Mouse (Mus musculus) heart, embryonic 14.5 days (tissue): ENCODE measurements around the gene Mllt6. TPM values are rescaled to one million over a fixed set of nuclear protein-coding genes. Genes with fewer than 3 reads are reported as not detected.
"Not testable (repeated sequence)": the region's sequence is repeated elsewhere in the genome, so short reads cannot be mapped to it uniquely, and the experiment has no call there.

Experiments used
- ATAC-seq: fragments of 200-750 bp; cut with Nextera tagmentation; 2 replicates; pipeline ENCODE4 v1.8.0; 2017; ENCODE audit warnings: low read depth, moderate TSS enrichment; ENCODE audit not compliant: insufficient number of reproducible peaks, insufficient read depth, low FRiP score
- H3K27ac ChIP-seq, 2 experiments: fragments of 200-500 bp in 1 of 2; fragments of 300-500 bp in 1 of 2; sonication (generic) in 1 of 2; replicated peaks in 1 of 2; 2 replicates each; pipeline ENCODE4 v1.5.1; 2012 to 2014; ENCODE audit warnings: low read depth in 2 of 2, low read length in 2 of 2, control low read depth in 1 of 2, mild to moderate bottlenecking in 1 of 2, mixed read lengths in 1 of 2; ENCODE audit not compliant: control insufficient read depth in 1 of 2, insufficient read depth in 1 of 2
- H3K27me3 ChIP-seq: fragments of 300-500 bp; sonication (generic); 2 replicates; pipeline ENCODE4 v1.6.1; 2014; ENCODE audit warnings: mild to moderate bottlenecking, low read length, control low read depth; ENCODE audit not compliant: control insufficient read depth, insufficient read depth
- H3K36me3 ChIP-seq: fragments of 300-500 bp; sonication (generic); 2 replicates; pipeline ENCODE4 v1.6.1; 2014; ENCODE audit warnings: mild to moderate bottlenecking, control low read depth, low read length, mixed read lengths; ENCODE audit not compliant: control insufficient read depth, insufficient read depth
- H3K4me1 ChIP-seq, 2 experiments: fragments of 200-500 bp in 1 of 2; fragments of 300-500 bp in 1 of 2; sonication (generic) in 1 of 2; 2 replicates each; pipeline ENCODE4 v1.6.1; 2012 to 2014; ENCODE audit warnings: low read length in 2 of 2, control low read depth in 1 of 2, mixed read lengths in 1 of 2; ENCODE audit not compliant: control insufficient read depth in 2 of 2, insufficient read depth in 2 of 2
- H3K4me2 ChIP-seq: fragments of 300-500 bp; sonication (generic); 2 replicates; pipeline ENCODE4 v1.6.1; 2014; ENCODE audit warnings: mild to moderate bottlenecking, low read length
- H3K4me3 ChIP-seq, 2 experiments: fragments of 200-500 bp in 1 of 2; fragments of 300-500 bp in 1 of 2; sonication (generic) in 1 of 2; 2 replicates each; pipeline ENCODE4 v1.5.1; 2012 to 2014; ENCODE audit warnings: low read length in 2 of 2, mild to moderate bottlenecking in 2 of 2, control low read depth in 1 of 2, low read depth in 1 of 2, moderate library complexity in 1 of 2; ENCODE audit not compliant: control insufficient read depth in 1 of 2, insufficient read depth in 1 of 2
- H3K9ac ChIP-seq: fragments of 300-500 bp; sonication (generic); 2 replicates; pipeline ENCODE4 v1.6.1; 2014; ENCODE audit warnings: mild to moderate bottlenecking, low read length
- H3K9me3 ChIP-seq: fragments of 300-500 bp; sonication (generic); 2 replicates; pipeline ENCODE4 v1.6.1; 2016; ENCODE audit warnings: low read length, control low read depth; ENCODE audit not compliant: control insufficient read depth
- WGBS: fragments of 180-500 bp; shearing (Covaris S2); extraction: QIAGEN DNeasy Blood & Tissue Kit; methylation state at CpG from one replicate; pipeline ENCODE4 v1.1.7; 2014; 5-methylcytosine and 5-hydroxymethylcytosine counted together
- polyA plus RNA-seq: library from polyadenylated mRNA; unstranded; fragments of >200 nt; fragmentation: Nextera tagmentation; extraction: Ambion mirVana; gene quantifications from 2 replicates; pipeline ENCODE4 v1.2.1, GENCODE M21; 2014

The Mllt6 gene
- polyA plus RNA-seq, 1 experiment from 2014 or later, result 3.2 TPM

DNA sequence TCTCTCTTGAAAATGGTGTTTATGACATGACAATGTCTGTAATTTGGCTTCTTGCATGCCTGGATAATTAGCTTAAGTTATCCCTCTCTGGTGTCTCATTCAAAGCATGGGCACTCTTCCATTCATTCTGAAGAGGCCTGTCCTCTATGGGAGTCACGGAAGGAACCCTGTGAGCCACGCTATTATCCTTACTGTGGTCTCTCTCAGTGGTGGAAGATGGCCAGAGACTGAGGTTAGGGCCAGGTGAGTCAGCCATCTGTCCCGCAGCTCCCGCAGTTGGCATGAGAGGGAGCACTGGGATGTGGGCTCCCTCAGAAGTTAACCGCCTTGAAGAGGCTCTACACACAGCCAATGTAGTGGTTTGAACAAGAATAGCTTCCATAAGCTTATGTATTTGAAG lies 12.9 kb upstream of the Mllt6 start:
- Histone ChIP-seq H3K9ac (no peak overlapping the region), H3K9me3 (no peaks in the 10 kb centered on the region), H3K4me1 (no peaks in the 10 kb centered on the region), H3K27ac (no peak overlapping the region), H3K4me2 (no peak overlapping the region), H3K4me3 (no peak overlapping the region), H3K27me3 (no peaks in the 10 kb centered on the region), H3K36me3 (no peaks in the 10 kb centered on the region)
- ATAC-seq, result no peak
- 52% methylated on average over 5 of the region's 5 CpGs for WGBS

DNA sequence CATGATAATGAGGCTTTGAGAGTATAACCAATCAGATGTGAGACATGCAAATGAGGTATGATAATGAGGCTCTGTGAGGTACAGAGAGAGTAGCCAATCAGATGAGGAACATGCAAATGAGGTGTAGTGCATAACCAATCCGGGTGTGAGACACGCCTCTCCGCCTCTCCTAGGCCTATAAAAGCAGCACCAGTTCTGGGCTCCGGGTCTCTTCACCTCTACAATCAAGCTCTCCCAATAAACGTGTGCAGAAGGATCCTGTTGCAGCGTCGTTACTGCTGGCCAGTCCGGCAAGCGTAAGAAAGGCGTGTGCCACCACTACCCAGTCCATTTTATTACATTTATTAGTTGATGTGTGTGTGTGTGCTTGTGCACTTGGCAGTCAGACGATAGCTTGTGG lies 9.8 kb upstream of the Mllt6 start:
- H3K36me3 ChIP-seq, H3K27me3 ChIP-seq, H3K9ac ChIP-seq, H3K4me3 ChIP-seq, H3K4me2 ChIP-seq, H3K9me3 ChIP-seq, H3K27ac ChIP-seq, ATAC-seq: not testable (repeated sequence)
- WGBS, result 92% methylated on average over 11 of the region's 11 CpGs
- peaks cover 7 to 13% of the 10 kb centered on the region in 2 experiments for H3K4me1 ChIP-seq

DNA sequence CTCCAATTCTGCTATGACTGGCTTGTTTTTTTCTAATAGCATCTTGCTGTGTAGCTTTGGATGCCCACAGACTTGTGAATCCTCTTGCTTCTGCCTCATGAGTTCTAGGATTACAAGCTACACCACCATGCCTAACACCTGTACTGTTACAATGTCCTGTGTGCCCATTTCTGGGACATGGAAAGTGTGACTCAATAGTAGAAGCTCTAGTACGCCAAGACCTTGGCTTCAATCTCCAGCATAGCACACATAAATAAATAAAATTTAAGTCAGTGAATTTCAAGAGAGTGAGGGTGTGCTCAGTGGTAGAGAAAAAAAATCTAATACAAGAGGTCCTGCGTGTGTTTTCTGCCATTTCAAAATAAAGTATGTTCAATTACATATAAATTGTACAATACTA lies 9.0 kb upstream of the Mllt6 start:
- no peak overlapping the region for H3K4me3 ChIP-seq
- H3K36me3 ChIP-seq, result no peaks in the 10 kb centered on the region
- H3K27ac ChIP-seq, result no peak overlapping the region
- H3K9ac ChIP-seq, result no peak overlapping the region
- H3K4me2 ChIP-seq, result no peak overlapping the region
- WGBS, result 89% methylated on average over 2 of the region's 2 CpGs
- H3K9me3 ChIP-seq, result no peaks in the 10 kb centered on the region
- no peak for ATAC-seq
- H3K4me1 ChIP-seq, result peaks cover 10 to 17% of the 10 kb centered on the region in 2 experiments
- no peaks in the 10 kb centered on the region for H3K27me3 ChIP-seq

DNA sequence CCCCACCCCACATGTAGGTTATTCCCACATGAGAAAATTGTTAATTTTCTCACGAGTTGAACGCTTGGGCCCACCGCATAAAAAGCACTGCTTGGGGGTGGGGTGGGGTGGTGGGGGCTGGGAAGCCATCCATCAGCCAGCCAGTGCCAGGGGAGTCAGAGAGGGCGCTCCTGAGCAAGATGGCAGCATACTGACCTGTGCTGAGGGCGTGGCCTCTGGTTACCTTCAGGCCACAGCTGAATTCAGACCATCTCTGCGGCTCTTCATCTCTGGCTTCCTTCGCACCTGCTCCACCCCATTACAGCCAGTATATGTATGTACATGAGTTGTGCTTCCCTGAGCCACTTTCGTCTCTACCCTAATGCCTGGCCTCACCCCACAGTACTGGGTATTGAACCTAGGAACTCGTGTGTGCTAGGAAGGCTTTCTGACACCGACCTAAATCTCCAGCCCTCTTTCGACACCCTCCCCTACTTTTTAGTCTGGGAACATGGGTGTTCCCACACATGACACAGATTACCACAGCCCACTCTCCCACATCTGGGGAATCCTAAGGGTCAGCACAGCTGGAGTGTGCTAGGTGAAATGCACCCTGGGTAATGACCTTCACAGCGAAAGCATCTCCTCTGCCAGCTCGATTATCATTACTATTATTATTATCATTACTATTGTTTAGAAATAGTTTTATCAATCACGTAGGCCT lies 6.8 kb upstream of the Mllt6 start:
- no peaks in the 10 kb centered on the region for H3K27me3 ChIP-seq
- ATAC-seq, result no peak
- peaks cover 23 to 30% of the 10 kb centered on the region in 2 experiments for H3K4me1 ChIP-seq
- H3K4me2 ChIP-seq, result no peak overlapping the region
- no peak overlapping the region for H3K4me3 ChIP-seq
- peak overlapping the region; percentile 38; the same call in 1 of the 2 replicates for H3K9ac ChIP-seq
- H3K27ac ChIP-seq, result peak overlapping the region in 1 of 2 experiments; percentile 20; a peak in 2 of 4 replicates
- no peaks in the 10 kb centered on the region for H3K9me3 ChIP-seq
- 72% methylated on average over 14 of the region's 14 CpGs for WGBS
- H3K36me3 ChIP-seq, result no peaks in the 10 kb centered on the region

DNA sequence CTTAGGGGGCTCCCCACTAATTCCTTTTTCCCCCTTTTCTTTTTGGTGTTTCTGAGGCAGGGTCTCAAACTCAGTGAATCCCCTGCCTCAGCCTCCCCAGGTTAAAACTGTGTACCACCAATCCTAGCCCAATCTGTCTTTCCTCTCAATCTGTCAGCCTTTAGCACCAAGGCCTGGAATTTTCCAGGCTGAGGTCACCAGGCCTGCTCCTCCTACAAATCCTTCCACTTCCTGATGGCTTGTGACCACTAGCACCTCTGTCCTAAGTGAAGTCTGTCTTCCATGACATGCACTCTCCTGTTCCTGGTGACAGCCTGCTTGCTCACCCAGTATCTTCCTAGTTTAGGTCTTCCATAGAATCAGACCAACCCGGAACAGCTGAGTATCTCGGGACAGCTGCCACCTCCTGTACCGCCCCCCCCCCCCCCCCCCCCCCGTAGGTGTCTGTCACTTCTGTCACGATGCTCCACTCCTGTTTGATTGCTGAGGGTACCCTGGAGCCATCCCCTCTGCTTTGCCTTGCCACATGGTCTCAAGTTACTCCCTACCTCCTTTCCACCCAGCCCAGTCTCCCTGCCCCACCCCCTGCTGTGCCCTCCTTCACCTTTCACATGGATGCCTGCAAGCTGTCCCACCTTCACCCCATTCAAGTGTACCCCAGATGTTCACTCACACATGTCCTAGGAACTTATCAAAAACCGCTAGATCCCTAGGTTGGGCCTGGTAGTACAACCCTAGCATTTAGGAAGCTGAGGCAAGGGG lies 5.8 kb upstream of the Mllt6 start:
- peak overlapping the region; percentile 38 for H3K9ac ChIP-seq
- H3K4me2 ChIP-seq, result no peak overlapping the region
- no peak overlapping the region for H3K4me3 ChIP-seq
- 19% methylated on average over 5 of the region's 6 CpGs for WGBS
- peaks cover 32 to 39% of the 10 kb centered on the region in 2 experiments for H3K4me1 ChIP-seq
- no peaks in the 10 kb centered on the region for H3K36me3 ChIP-seq
- peak overlapping the region in 1 of 2 experiments; percentile 20; a peak in 2 of 4 replicates for H3K27ac ChIP-seq
- no peak for ATAC-seq
- no peaks in the 10 kb centered on the region for H3K9me3 ChIP-seq
- no peaks in the 10 kb centered on the region for H3K27me3 ChIP-seq

DNA sequence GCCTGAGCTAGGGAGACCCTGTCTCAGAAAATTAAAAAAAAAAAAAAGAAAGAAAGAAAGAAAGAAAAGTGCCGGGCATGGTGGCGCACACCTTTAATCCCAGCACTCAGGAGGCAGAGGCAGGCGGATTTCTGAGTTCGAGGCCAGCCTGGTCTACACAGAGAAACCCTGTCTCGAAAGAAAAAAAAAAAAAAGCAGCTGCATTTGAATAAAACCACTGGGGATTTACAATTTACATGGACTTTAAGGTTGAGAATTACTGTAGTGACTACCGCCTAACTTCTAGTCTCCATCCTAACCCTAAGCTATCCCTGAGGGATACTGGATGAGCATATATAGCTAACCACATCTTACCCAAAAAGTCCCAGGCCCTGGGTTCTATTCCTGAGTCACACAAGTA lies 5.2 kb upstream of the Mllt6 start:
- H3K36me3 ChIP-seq, H3K9ac ChIP-seq, H3K27me3 ChIP-seq, H3K4me2 ChIP-seq, H3K27ac ChIP-seq, H3K4me3 ChIP-seq, H3K9me3 ChIP-seq, ATAC-seq: not testable (repeated sequence)
- 90% methylated on average over 6 of the region's 6 CpGs for WGBS
- peaks cover 35 to 43% of the 10 kb centered on the region in 2 experiments for H3K4me1 ChIP-seq

DNA sequence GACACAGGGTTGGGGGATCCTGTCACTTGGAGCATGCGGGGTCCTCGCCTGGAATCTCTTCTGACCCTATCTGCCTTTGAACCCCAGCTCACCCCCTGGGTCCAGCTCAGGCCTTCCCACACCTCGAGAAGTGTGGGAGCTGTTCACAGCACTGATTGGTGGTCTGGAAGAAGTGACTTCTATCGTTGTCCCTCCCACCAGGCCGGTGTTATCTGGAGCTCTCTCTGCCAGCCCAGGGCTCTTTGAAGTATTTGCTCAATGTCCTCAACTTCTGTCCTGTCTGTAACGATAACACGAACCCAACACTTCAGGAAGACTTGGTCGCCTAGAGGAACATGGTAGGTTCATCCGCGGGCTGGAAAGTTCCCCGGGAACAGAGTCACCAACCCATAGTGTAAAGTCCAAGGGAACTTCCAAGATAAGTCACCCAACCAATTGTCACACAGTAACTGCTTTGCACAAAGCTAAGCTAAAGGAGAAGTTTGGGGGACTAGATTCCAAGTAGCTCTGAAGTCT lies 4.4 kb upstream of the Mllt6 start:
- no peak for ATAC-seq
- WGBS, result 23% methylated on average over 11 of the region's 11 CpGs
- Histone ChIP-seq H3K4me3 (peak overlapping the region in 1 of 2 experiments; percentile 83; a peak in 1 of 4 replicates), H3K9me3 (no peaks in the 10 kb centered on the region), H3K4me1 (peaks cover 35 to 43% of the 10 kb centered on the region in 2 experiments), H3K4me2 (peak overlapping the region; percentile 86), H3K9ac (peak overlapping the region; percentile 96), H3K27ac (peak overlapping the region in 1 of 2 experiments; percentile 92; a peak in 2 of 4 replicates), H3K36me3 (no peaks in the 10 kb centered on the region), H3K27me3 (no peaks in the 10 kb centered on the region)
